Mouse (Mus musculus): ENCODE data around the gene Phactr1.

GRCm38 (mm10) chr13:42744467-42744866, 64.0 kb downstream of the Phactr1 start:
- TF ChIP-seq CTCF (IDR thresholded peaks at IDR 0.05; ENCODE audit: control insufficient read depth, insufficient read depth, low read length) = no peak
- TF ChIP-seq POLR2A (IDR thresholded peaks at IDR 0.05; ENCODE audit: borderline replicate concordance, control insufficient read depth, low read depth, low read length) = no peak

All from bone marrow, adult 2 months (tissue).